Mouse (Mus musculus) regulatory T cell (primary cell): ENCODE results near the gene Gpa33.
"Not testable (repeated sequence)": the region's sequence is repeated elsewhere in the genome, so short reads cannot be mapped to it uniquely, and the experiment has no call there.

ENCODE experiments used
- in situ Hi-C: fragments of 300-600 bp; cut with MboI, MseI; formaldehyde crosslinking; loops from one replicate; pipeline ENCODE4 v1.15.1; 2025; ENCODE audit warnings: high pct_unique_total_duplicates

Gpa33 gene

DNA sequence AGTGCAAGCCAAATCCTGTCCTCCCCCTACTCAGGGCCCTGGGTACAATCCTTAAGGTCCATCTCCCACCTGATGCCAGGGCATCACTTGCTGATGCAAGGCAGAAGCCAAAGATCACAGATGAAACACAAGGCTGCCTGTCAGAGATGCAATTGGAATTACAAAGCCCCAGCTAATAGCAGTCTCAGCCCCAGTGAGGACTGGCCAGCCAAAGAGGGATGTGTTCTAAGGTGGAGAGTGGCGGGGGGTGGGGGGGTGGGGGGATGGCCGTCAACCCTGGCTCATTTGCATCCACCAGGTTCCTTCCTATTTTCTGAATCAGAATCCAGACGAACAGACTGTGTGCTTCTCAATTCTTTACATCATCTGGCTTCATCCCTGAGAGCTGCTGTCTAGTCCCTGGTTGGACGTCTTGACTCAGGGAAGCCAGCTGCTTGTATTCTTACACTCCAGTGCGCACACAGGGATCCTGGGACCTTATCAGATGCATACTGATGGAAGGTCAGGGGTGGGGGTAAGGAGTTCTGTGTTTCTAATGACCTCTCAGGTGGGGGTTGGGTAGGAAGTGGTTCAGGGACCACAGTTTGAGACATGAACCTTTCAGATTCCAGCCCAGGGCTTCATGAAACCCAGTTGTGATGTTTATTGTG lies 5.2 kb downstream of the Gpa33 start:
- in situ Hi-C loops: no loop called here

DNA sequence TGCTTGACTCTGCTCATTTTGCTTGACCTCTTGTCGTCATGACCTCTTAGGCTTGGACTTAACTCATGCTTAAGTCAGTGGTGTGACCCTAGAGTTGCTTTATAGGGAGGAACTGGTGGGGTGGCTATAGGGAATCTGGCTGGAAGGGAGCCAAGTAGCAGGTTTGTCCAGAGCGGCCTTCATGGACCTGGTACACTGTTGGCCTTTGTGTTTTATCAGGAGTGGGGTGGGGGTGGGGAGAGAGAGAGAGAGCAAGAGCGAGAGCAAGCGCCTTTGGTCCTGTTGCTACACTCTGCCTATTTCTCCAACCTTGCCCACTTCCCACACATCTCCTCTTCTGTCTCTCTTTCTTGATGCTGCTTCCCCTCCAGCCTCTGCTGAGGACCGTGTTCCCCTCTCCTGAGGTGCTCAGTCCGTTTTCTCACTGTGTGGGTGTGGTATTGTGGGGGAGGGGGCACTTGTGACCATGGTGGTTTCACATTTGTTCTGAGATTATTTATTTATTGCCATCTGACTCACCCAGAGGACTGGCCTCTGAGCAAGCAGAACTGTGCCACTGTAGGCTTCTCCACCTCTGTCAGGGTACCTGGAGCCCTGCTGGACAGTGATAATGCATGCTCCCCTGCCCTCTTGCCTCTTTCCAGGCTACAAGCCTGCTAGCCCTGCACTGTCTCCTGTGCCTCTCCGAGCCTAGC lies 7.4 kb downstream of the Gpa33 start:
- in situ Hi-C loops: no loop called here

DNA sequence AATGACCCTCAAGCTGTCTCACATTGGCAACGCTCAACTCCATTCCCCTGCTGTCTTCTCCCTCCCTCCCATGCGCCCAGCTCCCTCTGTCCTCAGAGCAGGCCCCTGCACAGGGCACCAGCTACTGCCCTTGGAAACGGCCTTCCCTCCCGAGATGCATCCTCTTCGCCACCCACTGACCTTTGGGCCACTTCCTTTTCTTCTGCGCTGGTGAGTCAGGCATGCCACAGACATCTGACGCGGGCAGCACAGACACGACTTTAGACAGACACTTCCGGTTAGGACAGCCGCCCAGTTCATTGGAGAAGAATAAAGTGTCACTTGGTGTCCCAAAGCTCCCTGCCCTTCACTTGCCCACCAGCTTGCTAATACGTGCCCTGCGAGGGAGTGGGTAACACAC lies 8.1 kb downstream of the Gpa33 start:
- in situ Hi-C loops: no loop called here

DNA sequence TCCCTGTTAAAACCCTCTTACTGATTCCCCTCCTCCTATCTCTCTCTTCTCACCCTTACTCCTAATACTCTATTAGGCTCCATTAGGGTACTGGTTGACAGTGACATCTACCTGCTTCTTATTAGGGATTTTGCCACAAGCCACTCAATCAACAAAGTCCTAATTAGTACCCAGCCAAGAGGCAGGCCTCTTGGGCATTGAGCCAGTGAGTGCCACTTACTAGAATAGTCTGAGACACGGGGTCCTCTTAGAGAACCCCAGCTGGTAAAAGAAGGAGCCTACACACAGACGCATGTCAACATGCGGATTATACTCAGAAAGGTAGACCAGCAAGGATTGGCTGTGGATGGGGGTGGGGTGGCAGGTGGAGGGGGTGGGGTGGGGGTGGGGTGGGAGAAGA lies 9.1 kb downstream of the Gpa33 start:
- in situ Hi-C loops: no loop called here

DNA sequence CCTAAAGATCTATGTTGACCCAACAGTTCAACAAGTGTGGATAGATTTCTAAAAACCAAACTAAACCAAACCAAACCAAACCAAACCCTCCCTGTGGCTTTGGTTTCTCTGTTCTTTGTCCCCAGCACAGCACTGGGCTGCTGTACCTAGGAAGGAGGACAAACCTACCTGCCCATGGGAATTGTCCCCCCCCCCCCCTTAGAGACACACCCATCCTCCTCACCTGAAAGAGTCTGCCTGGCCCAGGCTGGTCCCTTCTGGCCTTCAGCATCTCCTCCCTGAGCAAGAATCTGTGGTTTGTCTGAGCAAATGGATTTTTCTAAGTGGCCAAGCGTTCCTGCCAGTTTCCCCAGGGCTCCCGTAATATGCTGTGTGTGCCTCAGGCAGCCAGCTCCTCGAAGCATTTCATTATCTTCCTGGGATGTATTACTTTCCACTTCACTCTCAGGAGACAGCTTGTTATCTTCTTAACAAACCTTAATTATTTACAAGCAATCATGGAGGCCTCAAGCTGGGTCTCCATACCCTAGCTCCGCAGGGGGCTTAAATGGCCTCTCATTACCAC lies 9.7 kb downstream of the Gpa33 start:
- in situ Hi-C loops: no loop called here

DNA sequence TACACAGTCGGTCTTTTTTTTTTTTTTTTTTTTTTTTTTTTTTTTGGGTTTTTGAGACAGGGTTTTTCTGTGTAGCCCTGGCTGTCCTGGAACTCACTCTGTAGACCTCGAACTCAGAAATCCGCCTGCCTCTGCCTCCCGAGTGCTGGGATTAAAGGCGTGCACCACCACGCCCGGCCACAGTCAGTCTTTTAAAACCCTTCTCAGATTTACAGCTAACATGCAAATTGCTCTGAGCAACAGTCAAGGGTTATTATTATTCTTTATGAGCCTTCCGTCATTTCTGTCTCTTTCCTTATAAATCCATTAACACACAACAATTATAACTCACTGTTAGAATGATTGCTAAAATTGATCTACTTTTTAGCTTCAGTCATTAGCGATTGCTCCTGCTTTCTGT lies 11.8 kb downstream of the Gpa33 start:
- in situ Hi-C loops: not testable (repeated sequence)

DNA sequence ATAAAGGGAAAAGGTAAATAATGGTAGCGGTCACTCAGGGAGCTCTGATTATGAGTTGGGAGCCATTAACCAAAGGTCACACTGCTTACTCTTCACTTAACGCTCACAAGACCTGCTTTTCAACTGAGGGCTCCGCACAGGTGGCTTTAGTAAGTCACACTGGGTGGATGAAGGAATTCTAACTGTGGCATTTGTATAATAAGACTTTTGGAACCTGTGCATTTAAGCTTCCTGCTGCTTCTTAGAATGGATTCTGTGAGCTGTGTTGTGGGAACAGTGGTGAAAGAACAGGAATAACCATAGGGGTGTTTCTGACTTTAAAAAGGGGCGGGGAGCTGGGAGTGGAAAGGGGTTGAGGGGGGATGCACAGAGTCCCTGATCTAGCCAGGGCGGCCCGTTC lies 12.3 kb downstream of the Gpa33 start:
- in situ Hi-C loops: no loop called here

DNA sequence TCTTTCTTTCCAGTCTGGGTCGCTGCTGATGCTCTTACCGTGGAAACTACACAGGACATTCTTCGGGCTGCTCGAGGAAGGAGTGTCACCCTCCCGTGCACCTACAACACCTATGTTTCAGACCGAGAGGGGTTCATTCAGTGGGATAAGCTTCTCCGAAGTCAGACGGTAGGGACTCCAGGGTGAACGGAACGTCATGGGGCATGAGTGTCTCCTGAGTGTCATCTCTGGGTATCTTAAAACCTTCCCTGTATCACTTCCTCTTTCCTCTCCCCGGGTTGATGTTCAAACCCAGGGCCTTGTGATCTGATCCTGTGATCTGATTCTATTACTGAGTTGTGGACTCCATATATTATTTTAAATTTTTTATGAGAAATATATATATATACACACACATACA lies 16.6 kb downstream of the Gpa33 start:
- in situ Hi-C loops: no loop called here

DNA sequence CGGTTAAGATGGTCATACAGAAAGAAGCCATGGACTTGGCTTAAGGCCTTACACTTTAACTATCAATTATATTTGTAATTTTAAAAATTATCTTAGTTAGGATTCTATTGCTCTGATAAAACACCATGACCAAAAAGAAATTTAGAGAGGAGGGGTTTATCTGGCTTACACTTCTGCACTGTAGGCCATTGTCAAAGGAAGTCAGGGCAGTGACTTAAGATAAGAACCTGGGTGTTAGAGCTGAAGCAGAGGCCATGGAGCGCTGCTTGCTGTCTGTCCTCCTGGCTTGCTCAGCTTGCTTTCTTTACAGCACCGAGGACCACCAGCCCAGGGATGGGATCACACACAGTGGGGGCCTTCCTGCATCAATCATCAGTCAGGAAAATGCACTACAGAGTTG lies 17.6 kb downstream of the Gpa33 start:
- in situ Hi-C loops: no loop called here

DNA sequence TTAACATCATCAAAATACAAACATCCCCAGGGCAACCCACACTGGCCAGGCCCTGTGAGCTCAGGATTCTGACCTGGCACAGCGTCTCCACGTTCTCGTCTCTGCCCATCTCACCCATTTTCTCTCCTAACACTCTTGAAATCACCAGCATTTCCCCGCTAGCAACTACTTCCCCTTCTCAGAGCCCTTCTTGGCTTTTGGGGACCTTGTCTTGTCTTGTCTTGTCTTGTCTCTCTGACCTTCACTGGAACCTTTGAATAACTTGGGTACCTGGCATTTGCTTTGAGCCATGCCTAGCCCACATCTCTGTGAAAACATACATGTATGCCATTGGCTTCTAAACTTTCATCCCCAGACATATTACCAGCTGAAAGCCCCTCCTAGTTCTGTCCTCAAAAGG lies 19.4 kb downstream of the Gpa33 start:
- in situ Hi-C loops: no loop called here

DNA sequence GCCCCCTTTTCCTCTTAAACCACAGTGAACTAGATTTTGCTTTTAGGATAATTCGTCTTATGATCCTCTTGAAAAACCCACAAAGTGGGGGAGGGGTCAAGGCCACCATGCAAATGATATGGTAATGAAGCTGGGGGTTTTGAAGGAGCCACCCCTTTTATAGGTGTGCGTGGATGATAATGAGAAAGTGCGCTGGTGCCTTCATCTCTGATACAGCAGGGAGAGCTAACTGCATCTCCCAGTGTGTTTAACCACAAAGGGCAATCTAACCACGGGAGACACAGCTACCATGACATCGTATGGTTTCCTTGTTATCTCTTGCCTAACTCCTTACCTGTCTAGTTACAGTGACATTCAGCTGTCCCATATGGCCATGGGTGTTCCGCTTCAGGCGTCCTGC lies 20.0 kb downstream of the Gpa33 start:
- in situ Hi-C loops: loop anchor here (5.0 to 10.0 kb wide), 2 partner anchors 255 to 373 kb away; no protein-coding TSS in a partner anchor

DNA sequence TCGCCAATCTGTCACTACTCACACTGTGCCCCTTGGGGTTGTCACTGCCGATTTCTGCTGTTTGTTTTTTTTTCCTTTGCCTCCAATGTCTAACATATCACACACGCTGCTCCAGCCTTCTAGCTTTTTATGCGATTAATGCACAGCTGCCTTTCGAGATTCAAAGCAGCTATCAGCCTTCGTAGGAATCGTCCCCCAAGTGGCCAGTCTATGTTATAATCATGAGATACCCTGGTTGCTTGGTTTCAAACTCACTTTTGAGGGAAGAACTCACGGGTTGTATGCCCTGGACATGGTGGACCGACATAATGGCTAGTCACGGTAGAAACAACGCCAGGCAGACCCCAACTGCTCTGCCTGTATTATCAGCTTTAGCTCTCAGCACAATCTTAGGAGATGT lies 21.3 kb downstream of the Gpa33 start:
- in situ Hi-C loops: loop anchor here (5.0 to 10.0 kb wide), 2 partner anchors 257 to 374 kb away; no protein-coding TSS in a partner anchor

DNA sequence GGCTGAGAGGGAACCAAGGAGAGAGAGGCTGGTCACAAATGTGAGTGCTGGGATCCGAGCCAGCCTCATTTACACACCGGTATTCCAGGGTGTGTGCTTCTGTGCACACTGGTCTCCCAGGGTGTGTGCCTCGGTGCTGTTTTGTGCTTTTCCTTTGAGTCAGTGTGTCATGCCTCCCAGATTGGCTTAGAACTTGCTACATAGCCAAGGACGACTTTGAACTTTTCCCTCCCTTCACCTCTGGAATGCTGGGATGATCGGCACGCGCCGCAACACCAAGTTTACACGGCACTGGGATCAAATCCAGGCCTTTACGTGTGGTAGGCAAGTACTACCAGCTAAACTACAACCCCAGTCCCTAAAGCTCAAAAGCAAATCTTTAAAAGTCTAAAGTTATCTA lies 22.0 kb downstream of the Gpa33 start:
- in situ Hi-C loops: loop anchor here (5.0 to 10.0 kb wide), 2 partner anchors 257 to 375 kb away; no protein-coding TSS in a partner anchor

DNA sequence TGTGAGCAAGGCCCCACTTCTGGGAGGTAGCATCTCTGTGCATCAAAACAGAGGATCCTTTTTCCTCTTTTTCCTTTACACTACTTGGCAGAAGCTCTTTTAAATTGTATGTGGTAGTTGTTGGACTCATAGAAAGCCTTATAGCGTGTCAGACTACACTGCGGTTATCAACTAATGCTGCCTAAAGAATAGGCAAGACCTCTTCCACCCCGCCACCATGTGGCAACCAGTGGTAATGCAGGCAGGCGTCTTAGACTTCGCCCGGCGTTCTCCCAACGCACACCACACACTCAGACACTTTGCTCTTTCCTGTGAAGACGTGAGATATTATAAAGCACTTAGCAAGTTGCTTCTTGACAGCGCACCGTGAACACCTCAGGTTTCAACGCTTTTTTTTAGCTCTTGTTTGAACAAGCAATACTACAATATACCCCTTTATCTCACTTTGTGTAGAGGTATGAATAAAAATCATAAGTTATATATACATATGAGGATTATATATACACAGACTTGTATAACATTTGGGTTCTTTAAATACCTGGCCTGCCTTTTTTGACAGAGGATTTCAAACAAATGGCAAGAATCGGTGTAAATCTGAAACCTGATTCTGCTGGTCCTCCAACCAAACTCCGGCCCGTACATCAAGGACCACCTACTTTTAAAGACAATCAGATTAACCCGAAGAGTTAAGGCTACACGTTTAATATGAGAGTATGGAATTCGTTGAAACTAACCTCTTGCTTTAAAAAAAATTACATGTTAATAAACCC lies 23.5 kb downstream of the Gpa33 start:
- in situ Hi-C loops: loop anchor here (5.0 to 10.0 kb wide), 2 partner anchors 259 to 376 kb away; no protein-coding TSS in a partner anchor

DNA sequence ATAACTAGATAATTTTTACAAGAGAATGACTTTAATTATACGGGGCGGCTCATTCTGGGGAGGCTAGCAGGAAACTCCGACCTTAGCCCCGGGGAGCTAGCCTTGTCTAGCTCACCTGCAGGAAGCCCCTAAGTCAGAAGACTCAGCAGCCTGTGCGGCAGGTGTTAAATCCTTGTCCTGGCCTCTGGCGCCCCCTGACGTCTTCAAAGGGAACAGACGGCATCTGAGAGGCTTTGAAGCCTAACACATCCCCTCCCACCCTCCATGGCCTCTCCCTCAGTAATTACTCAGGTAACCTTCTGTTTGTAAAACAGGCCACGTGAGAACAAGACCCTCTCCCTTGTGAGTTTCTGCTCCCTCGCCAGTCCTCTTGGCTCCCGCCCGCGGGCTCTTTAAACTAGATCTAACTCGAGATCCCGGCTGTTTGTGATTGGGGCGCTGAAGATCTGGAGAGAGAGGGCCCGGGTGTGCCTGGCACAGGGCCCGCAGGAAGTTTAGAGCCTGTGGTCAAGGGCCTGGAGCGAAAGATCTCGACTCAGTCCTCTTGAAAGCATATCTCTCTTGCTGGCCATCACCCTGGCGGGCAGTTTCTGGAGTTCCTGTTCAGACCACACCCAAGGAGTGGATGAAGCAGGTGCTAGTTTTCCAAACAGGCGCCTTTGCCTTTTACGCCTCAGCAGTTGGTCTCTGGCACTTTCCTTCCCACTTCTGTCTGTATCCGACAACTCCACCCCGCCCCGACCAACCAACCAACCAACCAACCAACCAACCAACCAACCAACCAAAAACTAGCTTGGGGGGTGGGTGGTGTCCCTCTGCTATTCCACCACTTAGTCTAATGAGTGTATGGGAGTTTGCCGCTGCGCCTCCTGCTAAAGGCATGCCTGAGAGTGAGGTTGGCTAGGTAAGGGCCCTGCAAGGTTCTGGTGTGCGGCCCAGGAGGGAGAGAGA lies 24.4 kb downstream of the Gpa33 start:
- in situ Hi-C loops: loop anchor here (5.0 to 10.0 kb wide), 3 partner anchors 260 to 377 kb away; no protein-coding TSS in a partner anchor

DNA sequence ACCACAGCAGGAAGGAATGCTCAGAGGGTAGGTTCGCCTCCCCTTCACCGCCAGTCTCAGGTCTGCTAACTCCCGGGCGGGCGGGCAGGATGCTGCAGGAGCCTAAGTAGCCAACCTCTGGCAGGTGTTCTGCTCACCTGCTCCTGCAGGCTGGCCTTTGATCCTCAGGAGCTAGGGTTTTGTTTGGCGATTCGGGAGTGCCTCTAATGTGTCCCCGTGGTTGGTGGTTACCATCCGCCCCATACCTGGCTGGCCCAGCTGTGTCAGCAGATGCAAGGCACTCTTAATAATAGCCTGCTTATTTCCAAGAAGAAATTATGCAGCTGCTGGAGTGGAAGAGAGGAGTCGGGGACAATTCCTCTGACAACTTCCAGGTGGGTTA lies 25.1 kb downstream of the Gpa33 start:
- in situ Hi-C loops: loop anchor here (5.0 to 10.0 kb wide), 2 partner anchors 260 to 298 kb away; no protein-coding TSS in a partner anchor

DNA sequence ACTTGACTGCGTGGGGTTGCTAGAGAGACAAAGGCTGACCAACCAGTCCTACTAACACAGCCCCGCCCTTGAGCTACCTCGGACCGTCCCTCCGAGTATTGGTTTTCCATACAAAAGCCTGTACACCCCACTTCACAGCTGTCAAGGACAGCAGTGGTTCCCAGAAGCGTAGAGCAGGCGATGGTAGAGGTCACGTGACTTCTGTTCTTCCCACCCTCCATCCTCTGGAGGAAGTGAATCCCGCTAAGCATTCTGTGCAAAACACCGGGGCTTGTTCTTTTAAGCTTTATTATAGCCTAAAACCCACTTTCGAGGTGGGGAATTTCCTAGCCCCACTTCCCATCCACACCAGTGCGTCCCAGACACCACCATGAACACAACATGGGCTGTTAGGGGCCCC lies 27.7 kb downstream of the Gpa33 start:
- in situ Hi-C loops: loop anchor here (5.0 to 10.0 kb wide), 2 partner anchors 263 to 300 kb away; no protein-coding TSS in a partner anchor

DNA sequence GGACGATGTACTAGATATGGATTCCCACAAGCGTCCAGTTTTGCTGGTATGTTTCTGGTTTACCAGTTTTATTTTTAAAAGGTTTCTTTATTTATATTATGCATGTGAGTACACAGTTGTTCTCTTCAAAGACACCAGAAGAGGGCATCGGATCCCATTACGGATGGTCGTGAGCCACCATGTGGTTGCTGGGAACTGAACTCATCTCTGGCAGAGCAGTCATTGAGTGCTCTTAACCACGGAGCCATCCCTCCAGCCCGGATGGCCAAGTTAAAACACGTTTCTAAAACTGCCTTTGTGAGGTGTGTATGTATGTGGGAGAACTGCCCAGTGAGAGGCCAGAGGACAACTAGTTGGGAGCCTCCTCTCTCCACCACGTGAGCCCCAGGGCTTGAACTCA lies 28.6 kb downstream of the Gpa33 start:
- in situ Hi-C loops: loop anchor here (5.0 to 10.0 kb wide), 2 partner anchors 264 to 301 kb away; no protein-coding TSS in a partner anchor

DNA sequence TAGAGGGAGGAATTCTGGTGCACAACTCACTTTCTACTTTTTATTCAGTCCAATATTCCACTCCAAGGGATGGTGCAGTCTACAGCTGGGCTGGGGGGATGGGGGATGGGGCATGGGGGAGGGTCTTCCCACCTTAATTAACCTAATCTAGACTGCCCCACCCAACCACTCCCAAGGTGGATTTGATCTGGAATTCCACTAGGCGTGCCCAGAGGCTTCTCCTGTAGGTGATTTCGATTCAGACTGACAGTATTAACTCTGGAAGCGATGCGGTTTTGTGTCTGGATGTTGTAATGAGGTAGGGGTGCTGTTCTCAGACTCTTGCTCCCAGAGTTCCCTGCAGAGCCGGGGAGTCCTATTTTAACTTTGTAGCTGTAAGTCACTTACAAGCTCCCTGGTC lies 30.1 kb downstream of the Gpa33 start:
- in situ Hi-C loops: loop anchor here (5.0 kb wide), 2 partner anchors 162 to 202 kb away; no protein-coding TSS in a partner anchor
